Mouse (Mus musculus): Measurements from ENCODE around the gene Akt3.

GRCm38 (mm10) chr1:177298231-177298630 lies 40.2 kb upstream of the Akt3 start:
- TF ChIP-seq CTCF (IDR thresholded peaks at IDR 0.05; ENCODE audit: extremely low read depth, insufficient read depth, low read length) (no peak), POLR2A (IDR thresholded peaks at IDR 0.05; ENCODE audit: extremely low read depth, insufficient read depth, low read length) (no peak)

All from cortical plate, adult 2 months (tissue).